Mouse (Mus musculus) yolk sac, embryonic 10.5 days (tissue): ENCODE measurements around the gene Duxbl1.
"Not testable (repeated sequence)": the region's sequence is repeated elsewhere in the genome, so short reads cannot be mapped to it uniquely, and the experiment has no call there.

Experiments used
- DNase-seq: peaks from one replicate; pipeline ENCODE4 v3.0.0-alpha.2; 2017; ENCODE audit warnings: low spot score

The Duxbl1 gene

GRCm38 (mm10) chr14:25978371-25979241, at the start of gene Duxbl1:
TSS of gene Duxbl1 (plus strand) at chr14:25978577.
- DNase-seq = not testable (repeated sequence)

DNA sequence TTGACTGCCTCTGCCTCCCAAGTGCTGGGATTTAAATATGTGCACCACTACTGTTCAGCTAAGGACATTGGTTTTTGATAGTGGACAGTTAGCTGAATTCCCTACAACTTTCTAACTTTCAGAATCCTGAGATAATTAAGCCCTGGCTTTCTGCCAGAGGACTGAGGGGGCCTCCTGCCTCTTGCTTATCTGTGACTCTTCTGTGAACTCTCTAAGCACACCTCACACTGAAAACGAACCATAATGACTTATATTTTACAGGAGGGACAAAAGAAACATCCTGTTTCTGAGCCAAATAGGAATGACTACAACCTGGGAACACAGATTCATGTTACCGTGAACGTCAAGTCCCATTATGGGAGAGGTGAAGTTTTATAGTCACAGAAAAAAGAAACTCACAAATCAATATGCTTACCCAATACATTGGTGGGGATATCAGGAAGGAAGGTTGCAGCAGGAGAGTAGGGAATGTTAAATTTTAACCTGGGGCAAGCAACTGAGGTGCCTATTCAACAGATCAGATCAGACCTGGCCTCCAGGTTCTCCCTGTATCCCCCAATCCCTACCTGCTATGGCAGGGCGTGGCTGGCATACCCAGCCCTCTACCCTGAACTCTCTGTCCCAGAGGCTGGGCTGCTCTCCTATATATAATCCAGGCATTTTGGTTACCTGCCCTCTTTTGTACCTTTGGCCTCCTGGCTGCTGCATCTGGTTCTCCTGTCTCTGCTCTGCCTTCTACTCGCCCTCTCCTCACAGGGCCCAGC, 41.3 kb upstream of the Duxbl1 start:
- not testable (repeated sequence) for DNase-seq

DNA sequence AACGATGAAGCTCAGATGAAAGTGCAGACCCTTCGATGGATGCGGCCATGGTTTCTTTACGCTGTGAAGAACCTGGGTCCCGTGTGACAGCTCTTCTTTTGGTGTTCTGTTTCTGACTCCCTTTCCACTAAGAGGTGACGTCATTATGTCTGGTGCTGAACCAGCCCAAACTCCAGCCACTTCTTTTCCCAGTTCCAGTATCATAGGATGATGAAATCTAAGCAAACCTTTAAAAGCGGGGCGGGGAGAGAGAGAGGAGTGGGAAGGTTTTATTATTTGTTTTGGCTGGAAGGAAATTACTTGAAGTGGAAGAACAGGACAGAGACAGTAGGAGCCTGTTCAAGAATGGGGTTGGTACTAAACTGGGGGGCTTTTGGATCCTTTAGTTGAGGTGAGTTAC, 40.4 kb upstream of the Duxbl1 start, which contains the start of gene Cphx1:
Gene Cphx1, plus strand, starts transcription at position 301 of the 400 bp plus-strand sequence.
- not testable (repeated sequence) for DNase-seq

DNA sequence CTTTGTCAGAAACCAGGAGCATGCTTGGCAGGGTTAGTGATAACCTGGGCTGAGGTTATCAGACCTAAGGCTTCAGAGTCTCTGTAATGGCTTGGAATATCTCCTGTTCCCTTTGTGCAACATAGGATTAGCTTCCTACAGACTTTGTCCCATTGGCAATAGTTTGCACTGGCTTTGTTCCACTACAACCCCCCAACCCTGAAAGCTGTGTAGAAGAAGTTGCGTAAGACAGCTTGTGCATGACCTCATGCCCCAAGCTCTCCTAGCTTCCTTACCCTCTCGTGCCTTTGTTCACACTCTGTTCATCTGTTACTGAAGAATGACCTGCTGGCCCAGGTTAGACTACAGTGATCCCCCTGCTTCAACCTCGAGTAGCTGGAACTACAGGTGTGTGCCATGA, 20.5 kb upstream of the Duxbl1 start:
- DNase-seq = not testable (repeated sequence)

DNA sequence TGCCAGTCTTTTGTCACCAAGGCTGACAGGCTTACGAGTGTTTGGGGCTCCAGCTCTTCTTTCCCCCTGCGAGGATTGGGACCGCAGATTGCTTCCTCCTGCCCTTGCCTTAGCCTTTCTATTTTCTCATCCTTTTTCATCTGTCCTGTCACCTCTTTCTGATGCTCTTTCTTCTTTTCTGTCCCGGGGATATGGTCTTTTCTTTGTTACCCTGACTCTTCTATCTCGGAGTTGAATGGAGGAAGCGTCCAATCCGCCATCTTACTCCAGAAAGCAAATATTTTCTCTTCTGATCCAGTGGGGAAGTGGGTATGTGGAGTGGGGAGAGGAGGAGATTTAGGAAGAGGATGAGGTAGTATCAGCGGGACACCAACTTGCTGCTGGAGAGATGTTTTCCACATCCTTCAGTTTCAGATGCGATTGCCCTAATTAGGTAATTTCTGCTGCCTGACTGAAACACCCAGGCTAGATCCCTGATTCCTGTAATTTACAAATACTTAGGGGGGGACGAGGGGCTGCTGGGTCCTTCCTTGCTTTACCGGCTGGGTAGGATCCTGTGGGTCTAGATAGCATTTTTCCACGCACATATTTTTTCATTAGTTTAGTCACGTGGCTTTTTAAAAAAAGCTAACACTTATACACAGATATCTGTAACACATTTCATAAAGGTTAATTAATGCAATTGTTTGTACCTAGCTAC, 1.0 kb downstream of the Duxbl1 start:
- DNase-seq = not testable (repeated sequence)

- DNase-seq = not testable (repeated sequence)
These were observed 3.5 kb downstream of the Duxbl1 start for GRCm38 (mm10) chr14:25981880-25982279.

- not testable (repeated sequence) for DNase-seq
These were observed 29.1 kb downstream of the Duxbl1 start for GRCm38 (mm10) chr14:26007462-26007861.

DNA sequence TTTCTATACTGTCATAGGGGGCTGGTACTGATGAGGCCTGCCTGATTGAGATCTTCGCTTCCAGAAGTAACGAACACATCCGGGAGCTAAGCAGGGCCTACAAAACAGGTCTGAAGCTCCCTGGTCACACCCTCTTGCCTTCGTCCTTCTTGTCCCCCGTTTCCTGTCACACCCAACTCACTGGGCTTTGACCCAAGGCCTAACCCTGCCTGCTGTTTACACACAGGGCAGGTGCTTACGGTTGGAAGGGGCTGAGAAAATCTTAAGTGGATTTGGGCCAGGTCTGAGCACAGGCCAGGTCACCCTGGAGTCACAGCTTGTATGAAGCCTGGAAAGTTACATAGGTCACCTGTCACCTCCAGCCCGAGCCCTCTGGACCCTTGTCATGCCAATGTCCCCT, 38.0 kb downstream of the Duxbl1 start:
- DNase-seq = not testable (repeated sequence)

DNA sequence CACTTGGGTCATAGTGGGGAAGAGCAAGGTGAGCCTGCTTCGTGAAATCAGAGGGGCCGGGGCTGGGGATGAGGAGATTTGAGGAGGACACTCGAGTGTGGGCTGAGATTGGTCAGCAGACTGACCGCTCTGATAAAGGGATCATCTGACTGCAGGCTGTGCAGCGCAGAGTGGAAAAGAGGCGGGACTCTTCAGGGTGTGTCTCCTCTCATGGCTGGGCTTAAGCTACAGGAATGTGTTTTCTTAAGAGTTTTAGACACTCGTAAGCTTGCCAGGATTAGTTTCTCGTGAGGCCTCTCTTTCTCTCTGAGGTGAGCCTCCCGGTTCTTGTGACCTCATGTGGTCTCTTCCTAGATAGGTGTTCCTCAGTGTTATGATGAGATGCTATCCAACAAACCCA, 43.2 kb downstream of the Duxbl1 start:
- not testable (repeated sequence) for DNase-seq

DNA sequence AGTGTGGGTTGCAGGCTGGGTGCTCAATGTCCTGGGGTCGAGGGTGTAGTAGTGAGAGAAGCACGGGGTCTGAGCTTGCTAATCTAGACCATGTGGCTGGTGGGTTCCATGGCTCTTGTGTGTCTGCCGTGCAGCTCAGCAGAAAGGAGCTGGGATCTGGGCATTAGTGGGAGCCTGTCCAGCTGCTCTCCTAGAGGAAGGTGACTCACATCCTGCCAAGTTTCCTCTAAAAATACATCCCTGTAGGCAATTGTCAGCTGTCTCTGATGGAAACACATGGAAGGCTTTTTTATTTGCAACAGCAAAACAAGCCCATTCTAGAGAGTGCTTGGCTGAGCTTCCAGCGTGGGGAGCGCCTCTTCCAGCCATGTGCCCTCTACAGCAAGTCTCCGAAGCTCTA, 44.5 kb downstream of the Duxbl1 start:
- not testable (repeated sequence) for DNase-seq

GRCm38 (mm10) chr14:26025653-26026052, 47.3 kb downstream of the Duxbl1 start:
- not testable (repeated sequence) for DNase-seq

- DNase-seq = not testable (repeated sequence)
These were observed 56.0 kb downstream of the Duxbl1 start for GRCm38 (mm10) chr14:26034364-26034763.

GRCm38 (mm10) chr14:26035439-26035838, 57.1 kb downstream of the Duxbl1 start:
- DNase-seq = not testable (repeated sequence)
